Mouse (Mus musculus): ENCODE measurements at regions not wholly inside any gene's neighbourhood (a gene's known extent, or its start where the extent isn't known, plus 50 kb on each side); places are given as distances from the start of the nearest gene placed in this dataset.

- no peak for DNase-seq
- Histone ChIP-seq H3K4me3 (replicated peaks; ENCODE audit: extremely low read depth, low read depth, low read length) (no peak overlapping the region), H3K4me1 (ENCODE audit: control insufficient read depth, insufficient read depth, low read length) (no peaks in the 10 kb centered on the region)
- TF ChIP-seq CTCF (IDR thresholded peaks at IDR 0.05; ENCODE audit: insufficient read depth, low read length) (no peak), POLR2A (IDR thresholded peaks at IDR 0.05; ENCODE audit: borderline replicate concordance, extremely low read depth, low read depth, low read length) (no peak)
- 57% methylated on average over 6 of the region's 6 CpGs for WGBS
Observed at GRCm38 (mm10) chr4:125257916-125258315, 130.3 kb upstream of the Zc3h12a start.

- Histone ChIP-seq H3K4me3 (replicated peaks; ENCODE audit: extremely low read depth, low read depth, low read length) (no peak overlapping the region), H3K4me1 (ENCODE audit: control insufficient read depth, insufficient read depth, low read length) (no peaks in the 10 kb centered on the region)
- 71% methylated on average over 3 of the region's 3 CpGs for WGBS
- TF ChIP-seq POLR2A (IDR thresholded peaks at IDR 0.05; ENCODE audit: borderline replicate concordance, extremely low read depth, low read depth, low read length) (no peak), CTCF (IDR thresholded peaks at IDR 0.05; ENCODE audit: insufficient read depth, low read length) (no peak)
- no peak for DNase-seq
Observed at GRCm38 (mm10) chr4:125253161-125253560, 125.5 kb upstream of the Zc3h12a start.

- Histone ChIP-seq H3K4me3 (replicated peaks; ENCODE audit: extremely low read depth, low read depth, low read length) (no peak overlapping the region), H3K4me1 (ENCODE audit: control insufficient read depth, insufficient read depth, low read length) (no peaks in the 10 kb centered on the region)
- WGBS: 52% methylated on average over 8 of the region's 8 CpGs
- DNase-seq: no peak
- no peak for TF ChIP-seq CTCF (IDR thresholded peaks at IDR 0.05; ENCODE audit: insufficient read depth, low read length)
- no peak for TF ChIP-seq POLR2A (IDR thresholded peaks at IDR 0.05; ENCODE audit: borderline replicate concordance, extremely low read depth, low read depth, low read length)
Observed at GRCm38 (mm10) chr4:125252228-125252627, 124.6 kb upstream of the Zc3h12a start.

DNA sequence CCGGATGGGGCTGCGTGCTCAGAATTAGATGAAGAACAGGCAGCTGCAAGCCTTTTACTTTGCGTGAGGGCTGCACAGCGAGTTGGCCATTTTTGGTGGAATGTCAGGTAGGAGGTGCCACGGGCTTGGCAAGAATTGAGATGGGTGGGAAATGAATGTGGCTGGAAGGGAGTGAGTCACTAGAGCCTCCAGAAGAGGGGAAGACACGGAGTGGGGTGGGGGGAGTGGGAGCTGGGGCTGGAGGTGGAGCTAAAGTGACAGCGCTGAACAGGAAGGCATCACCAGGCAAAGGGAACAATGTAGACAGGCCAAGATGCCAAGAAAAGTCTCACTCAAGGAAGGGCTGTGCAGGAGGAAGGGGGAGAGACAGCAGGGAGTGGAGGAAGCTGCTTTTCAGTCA lies 121.4 kb upstream of the Zc3h12a start:
- H3K4me1 ChIP-seq (ENCODE audit: control insufficient read depth, insufficient read depth, low read length): no peaks in the 10 kb centered on the region
- no peak overlapping the region for H3K4me3 ChIP-seq (replicated peaks; ENCODE audit: extremely low read depth, low read depth, low read length)
- 67% methylated on average over 7 of the region's 7 CpGs for WGBS
- TF ChIP-seq POLR2A (IDR thresholded peaks at IDR 0.05; ENCODE audit: borderline replicate concordance, extremely low read depth, low read depth, low read length) (no peak), CTCF (IDR thresholded peaks at IDR 0.05; ENCODE audit: insufficient read depth, low read length) (no peak)
- no peak for DNase-seq

- 11% methylated on average over 5 of the region's 5 CpGs for WGBS
- TF ChIP-seq POLR2A (IDR thresholded peaks at IDR 0.05; ENCODE audit: borderline replicate concordance, extremely low read depth, low read depth, low read length): no peak
- no peak for TF ChIP-seq CTCF (IDR thresholded peaks at IDR 0.05; ENCODE audit: insufficient read depth, low read length)
- H3K4me3 ChIP-seq (replicated peaks; ENCODE audit: extremely low read depth, low read depth, low read length): no peak overlapping the region
- no peak for DNase-seq
- H3K4me1 ChIP-seq (ENCODE audit: control insufficient read depth, insufficient read depth, low read length): no peaks in the 10 kb centered on the region
Observed at GRCm38 (mm10) chr4:125246171-125246570, 118.5 kb upstream of the Zc3h12a start.

DNA sequence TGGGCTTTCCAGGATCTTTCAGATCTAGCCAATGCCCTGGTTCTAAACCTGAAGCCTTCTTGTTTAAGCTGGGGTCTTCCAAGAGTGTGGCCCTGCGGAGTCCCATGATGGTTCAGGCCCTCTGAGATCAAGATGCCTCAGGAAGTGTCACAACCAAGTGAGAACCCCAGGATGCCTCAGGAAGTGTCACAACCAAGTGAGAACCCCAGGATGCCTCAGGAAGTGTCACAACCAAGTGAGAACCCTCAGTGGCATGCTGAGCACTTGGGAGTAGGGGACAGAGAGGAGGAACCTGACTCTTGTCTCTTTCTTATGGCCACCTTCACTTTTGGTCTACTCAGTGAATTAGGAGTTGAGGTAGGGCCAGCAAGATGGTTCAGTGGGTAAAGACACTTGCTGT lies 114.9 kb upstream of the Zc3h12a start:
- TF ChIP-seq CTCF (IDR thresholded peaks at IDR 0.05; ENCODE audit: insufficient read depth, low read length) (no peak), POLR2A (IDR thresholded peaks at IDR 0.05; ENCODE audit: borderline replicate concordance, extremely low read depth, low read depth, low read length) (no peak)
- no peaks in the 10 kb centered on the region for H3K4me1 ChIP-seq (ENCODE audit: control insufficient read depth, insufficient read depth, low read length)
- WGBS: 37% methylated on average over 1 of the region's 1 CpGs
- H3K4me3 ChIP-seq (replicated peaks; ENCODE audit: extremely low read depth, low read depth, low read length): no peak overlapping the region
- DNase-seq: no peak

GRCm38 (mm10) chr4:125241577-125242262 lies 114.1 kb upstream of the Zc3h12a start:
- TF ChIP-seq CTCF (IDR thresholded peaks at IDR 0.05; ENCODE audit: insufficient read depth, low read length) (no peak), POLR2A (IDR thresholded peaks at IDR 0.05; ENCODE audit: borderline replicate concordance, extremely low read depth, low read depth, low read length) (no peak)
- WGBS: 23% methylated on average over 7 of the region's 7 CpGs
- no peak for DNase-seq
- H3K4me3 ChIP-seq (replicated peaks; ENCODE audit: extremely low read depth, low read depth, low read length): no peak overlapping the region
- H3K4me1 ChIP-seq (ENCODE audit: control insufficient read depth, insufficient read depth, low read length): no peaks in the 10 kb centered on the region

DNA sequence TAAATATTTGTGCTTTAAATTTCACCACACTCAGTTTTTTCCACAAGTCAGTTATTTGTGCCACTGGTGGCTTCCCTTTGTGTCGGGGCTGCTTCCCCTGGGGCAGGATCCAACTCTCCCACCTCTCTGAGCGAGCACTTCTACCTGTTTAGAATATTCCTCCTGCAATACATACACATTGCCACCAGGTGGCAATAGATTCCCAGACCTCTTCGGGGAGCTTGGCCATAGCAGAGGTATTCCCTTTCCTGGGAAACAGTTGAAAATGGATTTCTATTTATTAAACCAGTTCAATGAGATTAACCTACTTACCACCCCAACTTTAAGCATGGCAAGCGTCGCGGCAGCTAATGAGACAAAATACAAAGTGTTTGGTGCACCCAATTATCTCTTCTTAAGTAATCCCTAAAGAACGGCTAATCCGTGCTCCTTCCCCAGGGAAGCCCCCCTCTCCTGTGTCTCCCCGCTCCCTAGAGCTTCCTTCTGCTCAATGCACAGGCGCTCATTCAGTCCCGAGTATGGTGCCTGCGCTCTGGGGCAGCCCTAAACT lies 104.1 kb upstream of the Zc3h12a start:
- H3K4me3 ChIP-seq (replicated peaks; ENCODE audit: extremely low read depth, low read depth, low read length): no peak overlapping the region
- H3K4me1 ChIP-seq (ENCODE audit: control insufficient read depth, insufficient read depth, low read length): no peaks in the 10 kb centered on the region
- TF ChIP-seq POLR2A (IDR thresholded peaks at IDR 0.05; ENCODE audit: borderline replicate concordance, extremely low read depth, low read depth, low read length) (no peak), CTCF (IDR thresholded peaks at IDR 0.05; ENCODE audit: insufficient read depth, low read length) (0 out of 2 replicates have a peak, but pooled peaks have one; percentile 3)
- 32% methylated on average over 12 of the region's 12 CpGs for WGBS
- no peak for DNase-seq

DNA sequence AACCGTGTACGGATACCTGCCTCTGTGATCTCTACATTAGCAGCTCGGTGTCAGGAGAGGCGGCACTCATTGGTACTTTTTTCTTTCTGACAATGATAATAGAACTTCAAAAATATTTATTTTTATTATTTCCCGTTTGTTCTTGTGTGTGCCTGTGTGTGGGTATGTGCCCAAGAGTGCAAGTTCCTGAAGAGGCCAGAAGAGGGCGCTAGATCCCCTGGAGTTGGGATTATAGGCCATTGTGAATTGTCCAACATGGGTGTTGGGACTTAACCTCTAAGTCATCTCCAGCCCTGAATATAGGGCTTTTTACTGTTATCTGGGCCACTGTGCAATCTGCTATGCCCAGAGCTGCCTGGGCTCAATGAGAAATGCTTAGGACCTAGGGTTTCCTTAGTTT lies 99.6 kb upstream of the Zc3h12a start:
- no peak for TF ChIP-seq POLR2A (IDR thresholded peaks at IDR 0.05; ENCODE audit: borderline replicate concordance, extremely low read depth, low read depth, low read length)
- TF ChIP-seq CTCF (IDR thresholded peaks at IDR 0.05; ENCODE audit: insufficient read depth, low read length): no peak
- DNase-seq: no peak
- WGBS: 87% methylated on average over 6 of the region's 6 CpGs
- H3K4me1 ChIP-seq (ENCODE audit: control insufficient read depth, insufficient read depth, low read length): no peaks in the 10 kb centered on the region
- no peak overlapping the region for H3K4me3 ChIP-seq (replicated peaks; ENCODE audit: extremely low read depth, low read depth, low read length)

GRCm38 (mm10) chr4:125222922-125223321 lies 95.3 kb upstream of the Zc3h12a start:
- no peak for DNase-seq
- Histone ChIP-seq H3K4me1 (ENCODE audit: control insufficient read depth, insufficient read depth, low read length) (no peaks in the 10 kb centered on the region), H3K4me3 (replicated peaks; ENCODE audit: extremely low read depth, low read depth, low read length) (no peak overlapping the region)
- 53% methylated on average over 6 of the region's 6 CpGs for WGBS
- no peak for TF ChIP-seq POLR2A (IDR thresholded peaks at IDR 0.05; ENCODE audit: borderline replicate concordance, extremely low read depth, low read depth, low read length)
- TF ChIP-seq CTCF (IDR thresholded peaks at IDR 0.05; ENCODE audit: insufficient read depth, low read length): no peak
